Comparison of ENCODE assay signal across 31 mouse cellular contexts in the genomic region with DNA sequence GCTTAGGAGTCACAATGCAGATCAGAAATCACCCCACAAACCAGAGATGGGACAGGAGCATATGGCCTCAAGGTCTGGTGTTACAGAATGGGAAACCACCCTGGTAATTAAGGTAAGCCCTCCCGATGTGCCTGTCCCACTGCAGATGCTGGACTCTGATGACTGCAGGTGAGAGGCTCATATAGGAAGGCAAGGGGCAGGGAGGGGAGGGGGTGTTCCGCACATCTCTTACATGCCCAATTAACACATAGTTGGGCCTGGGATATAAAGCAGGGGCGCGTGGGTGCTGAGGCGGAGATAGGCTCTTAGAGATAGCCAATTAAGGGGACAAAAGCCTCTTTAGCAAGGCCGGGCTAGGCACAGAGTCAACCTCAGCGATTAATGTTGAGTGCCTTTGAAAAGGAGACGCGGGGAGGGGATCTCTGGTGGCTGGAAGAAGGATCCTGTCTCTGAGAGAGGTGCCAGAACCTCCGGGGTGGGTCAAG. TPM values are rescaled to one million over a fixed set of nuclear protein-coding genes. Genes with fewer than 3 reads are reported as not detected.
A peak's percentile ranks its signal among the peaks of the same experiment; 100 is the strongest.
DNase-seq lines count a peak whose midpoint lies in the region; ATAC-seq and TF ChIP-seq lines count a peak whose summit lies in the region.
"Had no signal": no experiment of that assay in that cellular context is flagged by ENCODE, and none has a peak within 500 bp of the region (broad histone marks: within the 10 kb centered on the region; RNA-seq: fewer than 3 reads in every experiment).

A gene (minus strand): TSS at position 51 of the 485 bp plus-strand sequence.

- H3K27me3 ChIP-seq in forebrain, embryonic 10.5 days (ENCODE audit: poor library complexity, severe bottlenecking) = peaks cover 18% of the 10 kb centered on the region
- H3K27me3 ChIP-seq in forebrain, embryonic 16.5 days (replicated peaks; ENCODE audit: control insufficient read depth, insufficient read depth, low read length) = no peaks in the 10 kb centered on the region
- H3K27me3 ChIP-seq in heart, embryonic 14.5 days (ENCODE audit: control insufficient read depth, insufficient read depth, low read length) = no peaks in the 10 kb centered on the region
- H3K27me3 ChIP-seq in cerebellum, adult 2 months (ENCODE audit: control insufficient read depth, insufficient read depth, low read length) = no peaks in the 10 kb centered on the region
- H3K27me3 ChIP-seq: embryonic facial prominence, embryonic 13.5 days; limb, embryonic 12.5 days; lung, embryonic 15.5 days; midbrain, embryonic 13.5 days had no signal

- H3K4me3 ChIP-seq in forebrain, embryonic 10.5 days = peak within 1 kb of the TSS; percentile 16; the same call in 1 of the 2 replicates
- no peak within 1 kb of the TSS for H3K4me3 ChIP-seq in forebrain, embryonic 16.5 days (replicated peaks; ENCODE audit: low read length)
- no peak within 1 kb of the TSS for H3K4me3 ChIP-seq in heart, embryonic 14.5 days (ENCODE audit: control insufficient read depth in 1 of 2, insufficient read depth in 1 of 2, low read depth in 1 of 2, low read length in 2 of 2)
- H3K4me3 ChIP-seq in cerebellum, adult 2 months (replicated peaks; ENCODE audit: insufficient read depth, low read depth, low read length) = no peak within 1 kb of the TSS
- H3K4me3 ChIP-seq: embryonic facial prominence, embryonic 13.5 days; erythroblast, embryonic 14.5 days; heart, embryonic 12.5 days; limb, embryonic 12.5 days; lung, embryonic 15.5 days; midbrain, embryonic 13.5 days; neural tube, embryonic 13.5 days had no signal

- TF ChIP-seq CTCF in cerebellum, adult 2 months (IDR thresholded peaks at IDR 0.05; ENCODE audit: borderline replicate concordance, insufficient read depth, low read depth, low read length) = no peak

- no peak for DNase-seq in forebrain, embryonic 10.5 days (ENCODE audit: extremely low spot score, low spot score)
- no peak for DNase-seq in heart, adult 11 months
- DNase-seq in retina, postnatal 1 day = peak; percentile 47
- no peak for DNase-seq in retina, embryonic 14.5 days (ENCODE audit: low spot score)
- no peak for DNase-seq in cerebellum, adult 2 months
- DNase-seq in urinary bladder, postnatal 36 days (ENCODE audit: low spot score in 2 of 2) = no peak
- DNase-seq: adrenal gland, postnatal 36 days; cerebellum, adult 9-10 months; cerebellum, postnatal 36 days; gastrocnemius, postnatal 14 days; heart, postnatal 14 days; kidney, adult 11 months; kidney, postnatal 14 days; layer of hippocampus, adult 9-11 months; right cerebral cortex, postnatal 14 days; thymus, postnatal 4 days had no signal

- WGBS in forebrain, embryonic 10.5 days = 33% methylated on average over 10 of the region's 10 CpGs
- WGBS in forebrain, embryonic 16.5 days = 9% methylated on average over 10 of the region's 10 CpGs
- WGBS in heart, embryonic 14.5 days = 27% methylated on average over 10 of the region's 10 CpGs
- WGBS in cerebellum, adult 2 months = 75% methylated on average over 10 of the region's 10 CpGs

- H3K4me1 ChIP-seq in forebrain, embryonic 10.5 days = peaks cover 20% of the 10 kb centered on the region
- H3K4me1 ChIP-seq in forebrain, embryonic 16.5 days (replicated peaks; ENCODE audit: control insufficient read depth, insufficient read depth, low read length) = 0 out of 2 replicates have a peak, but pooled peaks cover 4% of the 10 kb centered on the region
- peaks cover 3% of the 10 kb centered on the region in 2 experiments; a peak in 1 of 4 replicates for H3K4me1 ChIP-seq in heart, embryonic 14.5 days (ENCODE audit: control insufficient read depth in 2 of 2, insufficient read depth in 2 of 2, low read length in 2 of 2)
- no peaks in the 10 kb centered on the region for H3K4me1 ChIP-seq in cerebellum, adult 2 months (ENCODE audit: control insufficient read depth, insufficient read depth, low read length)
- H3K4me1 ChIP-seq: embryonic facial prominence, embryonic 13.5 days; limb, embryonic 12.5 days; lung, embryonic 15.5 days; midbrain, embryonic 13.5 days; neural tube, embryonic 13.5 days had no signal

- peaks cover 3% of the 10 kb centered on the region; the same call in 1 of the 2 replicates for H3K9me3 ChIP-seq in forebrain, embryonic 10.5 days
- no peaks in the 10 kb centered on the region for H3K9me3 ChIP-seq in forebrain, embryonic 16.5 days (ENCODE audit: control insufficient read depth, low read length)
- no peaks in the 10 kb centered on the region for H3K9me3 ChIP-seq in heart, embryonic 14.5 days (ENCODE audit: control insufficient read depth, low read length)
- H3K9me3 ChIP-seq: embryonic facial prominence, embryonic 13.5 days; heart, embryonic 12.5 days; limb, embryonic 12.5 days; lung, embryonic 15.5 days; midbrain, embryonic 13.5 days had no signal

- H3K36me3 ChIP-seq in forebrain, embryonic 10.5 days (replicated peaks) = no peaks in the 10 kb centered on the region
- H3K36me3 ChIP-seq in forebrain, embryonic 16.5 days (ENCODE audit: control insufficient read depth, insufficient read depth) = no peaks in the 10 kb centered on the region
- no peaks in the 10 kb centered on the region for H3K36me3 ChIP-seq in heart, embryonic 14.5 days (ENCODE audit: control insufficient read depth, insufficient read depth, low read length)
- H3K36me3 ChIP-seq: embryonic facial prominence, embryonic 13.5 days; heart, embryonic 12.5 days; limb, embryonic 12.5 days; lung, embryonic 15.5 days; midbrain, embryonic 13.5 days; neural tube, embryonic 13.5 days had no signal

- H3K27ac ChIP-seq in forebrain, embryonic 10.5 days = peak within 1 kb of the TSS; percentile 74
- no peak within 1 kb of the TSS for H3K27ac ChIP-seq in forebrain, embryonic 16.5 days (ENCODE audit: low read length)
- H3K27ac ChIP-seq in heart, embryonic 14.5 days (replicated peaks in 1 of 2; ENCODE audit: control insufficient read depth in 1 of 2, insufficient read depth in 1 of 2, low read depth in 2 of 2, low read length in 2 of 2) = no peak within 1 kb of the TSS
- no peak within 1 kb of the TSS for H3K27ac ChIP-seq in cerebellum, adult 2 months (ENCODE audit: insufficient read depth, low read length)
- H3K27ac ChIP-seq: embryonic facial prominence, embryonic 13.5 days; hindbrain, embryonic 14.5 days; limb, embryonic 12.5 days; lung, embryonic 15.5 days; midbrain, embryonic 13.5 days; neural tube, embryonic 13.5 days had no signal

- ATAC-seq in forebrain, embryonic 16.5 days = no peak
- ATAC-seq in heart, embryonic 14.5 days (ENCODE audit: insufficient number of reproducible peaks, insufficient read depth, low FRiP score, low read depth) = no peak; the same call in 1 of the 2 replicates
- ATAC-seq: inflammation-experienced regulatory T-cells, adult 6 months; midbrain, embryonic 13.5 days had no signal

- no peak within 1 kb of the TSS for H3K9ac ChIP-seq in forebrain, embryonic 16.5 days (replicated peaks; ENCODE audit: low read depth, low read length)
- peak within 1 kb of the TSS; percentile 30; the same call in 1 of the 2 replicates for H3K9ac ChIP-seq in heart, embryonic 14.5 days (ENCODE audit: low read length)
- H3K9ac ChIP-seq: embryonic facial prominence, embryonic 13.5 days; heart, embryonic 12.5 days; hindbrain, embryonic 14.5 days; limb, embryonic 12.5 days; lung, embryonic 15.5 days; midbrain, embryonic 13.5 days; neural tube, embryonic 13.5 days had no signal

- no peak within 1 kb of the TSS for H3K4me2 ChIP-seq in forebrain, embryonic 16.5 days (ENCODE audit: low read length)
- H3K4me2 ChIP-seq in heart, embryonic 14.5 days (ENCODE audit: low read length) = no peak within 1 kb of the TSS
- H3K4me2 ChIP-seq: embryonic facial prominence, embryonic 13.5 days; heart, embryonic 12.5 days; hindbrain, embryonic 14.5 days; limb, embryonic 12.5 days; liver, embryonic 11.5 days; lung, embryonic 15.5 days; midbrain, embryonic 13.5 days; neural tube, embryonic 13.5 days had no signal

- TF ChIP-seq POLR2A in cerebellum, adult 2 months (IDR thresholded peaks at IDR 0.05; ENCODE audit: borderline replicate concordance, insufficient read depth, low read length) = no peak

RNA-seq across cellular contexts. Expression of the gene that starts here (rescaled TPM):
- 0.12 and 0.22 TPM in 2 replicates for polyA plus RNA-seq in forebrain, embryonic 10.5 days (2016; fragmentation: Nextera tagmentation; extraction: Ambion mirVana)
- 0.25 and 0.60 TPM in 2 replicates for polyA plus RNA-seq in forebrain, embryonic 16.5 days (2015; fragmentation: Nextera tagmentation; extraction: Ambion mirVana)
- polyA plus RNA-seq in heart, embryonic 14.5 days (2014; fragmentation: Nextera tagmentation; extraction: Ambion mirVana) = 0.20 TPM in 1 of 2 replicates, not detected in the other
- 0.59 and 0.61 TPM in 2 replicates for polyA plus RNA-seq in cerebellum, adult 2 months (2012; rRNA removed)
- polyA plus RNA-seq: erythroblast, embryonic 14.5 days; inflammation-experienced regulatory T-cells, adult 6 months; limb, embryonic 12.5 days; liver, embryonic 16.5 days; lung, embryonic 15.5 days; small intestine, adult 2 months; stomach, embryonic 14.5 days had no signal
